Mouse (Mus musculus) fibroblast of lung, adult 2 months (primary cell): ENCODE measurements at regions not wholly inside any gene's neighbourhood (a gene's known extent, or its start where the extent isn't known, plus 50 kb on each side); places are given as distances from the start of the nearest gene placed in this dataset.

Source experiments
- DNase-seq: peaks from one replicate; pipeline ENCODE4 v3.0.0-alpha.2; 2011; ENCODE audit warnings: low read depth

DNA sequence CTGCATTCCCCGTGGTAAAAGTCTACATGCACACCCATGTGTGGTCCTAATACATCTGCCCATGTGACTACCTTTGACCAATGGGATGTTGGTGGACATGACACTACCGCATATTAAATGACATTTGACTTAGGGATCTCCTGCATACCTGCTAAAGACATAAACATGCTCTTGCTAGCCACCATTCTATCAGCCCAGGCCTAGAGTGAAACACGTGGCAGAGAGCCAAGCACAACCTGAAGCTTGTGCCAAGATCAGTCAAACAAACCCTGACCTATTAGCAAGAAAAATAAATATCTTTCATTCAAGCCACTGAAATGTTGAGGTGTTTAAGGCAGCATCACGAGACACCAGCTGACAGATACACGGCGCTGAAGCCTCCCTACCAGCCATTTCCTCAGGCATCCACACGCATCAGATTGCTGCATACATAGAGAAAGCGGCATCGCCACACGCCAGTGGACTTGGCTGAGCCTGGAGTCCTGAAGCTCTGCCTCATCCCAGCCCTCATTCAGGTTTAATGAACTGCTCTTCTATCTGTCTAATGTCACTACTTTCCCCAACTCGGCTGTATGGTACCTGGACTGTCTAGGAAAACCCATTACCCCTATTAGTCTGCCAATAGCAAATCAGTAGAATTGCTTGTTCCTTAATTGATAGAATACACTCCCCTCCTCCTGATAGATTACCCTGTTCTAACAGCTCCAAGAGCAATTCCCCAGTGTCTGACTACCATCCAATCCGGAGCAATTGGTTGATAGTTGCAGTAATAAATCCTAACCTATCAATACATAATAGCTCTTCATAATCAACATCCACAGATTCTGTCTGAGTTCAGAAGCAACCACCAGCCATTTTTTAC is 242.8 kb upstream of the Rsrc1 start:
- DNase-seq: no peak

- no peak for DNase-seq
Observed at GRCm38 (mm10) chr3:66739356-66740014, 241.7 kb upstream of the Rsrc1 start.

GRCm38 (mm10) chr3:66744133-66744913 is 236.9 kb upstream of the Rsrc1 start:
- DNase-seq: no peak

DNA sequence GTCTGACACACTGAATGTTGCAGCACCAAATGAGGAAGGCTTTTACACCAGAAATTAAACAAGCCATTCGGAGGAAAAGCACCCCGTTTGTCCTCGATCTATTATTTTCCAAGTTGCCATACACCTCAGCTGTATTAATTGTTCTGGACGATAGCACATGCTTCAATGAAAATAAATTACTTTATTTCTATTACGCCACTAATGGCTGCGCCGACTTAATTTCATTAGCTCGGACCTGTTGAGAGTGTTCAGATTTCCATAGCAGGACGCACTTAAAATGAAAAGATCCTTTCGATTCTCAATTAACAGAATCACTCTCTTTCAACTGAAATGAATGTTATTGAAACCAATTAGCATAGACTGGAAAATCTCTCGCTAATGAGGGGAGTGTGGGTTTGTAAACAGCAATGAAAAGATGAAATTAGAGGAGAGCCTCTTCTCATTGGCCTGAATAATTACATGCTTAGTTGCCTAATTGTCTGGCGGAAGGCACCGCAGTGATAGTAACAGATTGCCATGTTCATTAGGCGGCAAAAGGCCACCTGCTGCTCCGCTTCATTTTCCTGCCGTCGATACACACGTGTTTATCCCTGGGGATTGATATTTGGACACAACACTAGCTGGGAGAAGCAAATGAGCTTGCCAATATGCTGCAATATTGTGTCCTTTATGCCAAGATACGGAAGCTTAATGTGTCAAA is 234.7 kb upstream of the Rsrc1 start:
- DNase-seq: no peak

DNA sequence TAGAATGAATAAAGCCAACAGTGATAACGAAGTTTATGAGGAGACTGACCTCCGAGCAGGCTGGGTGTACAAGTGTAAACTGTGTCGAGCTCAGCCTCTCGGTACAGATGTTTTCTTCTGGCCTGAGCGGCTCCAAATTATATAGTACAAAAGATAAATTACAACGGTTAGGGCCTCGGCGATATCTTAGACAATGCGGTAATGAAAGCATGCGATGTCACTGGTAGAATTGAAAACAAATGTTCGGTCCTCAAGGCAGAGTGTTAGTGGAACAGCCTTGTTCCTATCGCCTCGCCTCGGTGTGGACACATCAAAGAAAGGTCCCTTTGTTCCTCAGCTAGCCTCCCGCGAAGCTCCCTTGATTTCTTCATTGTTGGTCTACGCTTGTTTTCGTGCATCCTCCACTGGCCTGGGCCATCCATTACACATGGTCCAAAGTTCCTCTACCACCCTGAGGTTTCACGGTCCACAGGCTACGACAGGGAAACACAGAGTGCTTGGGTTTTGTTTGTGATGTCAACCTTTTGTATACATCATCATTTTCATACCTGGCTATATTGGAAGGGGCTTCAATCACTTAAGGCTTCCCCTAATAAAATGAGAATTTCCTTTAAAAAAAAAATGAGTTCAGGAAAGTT is 234.0 kb upstream of the Rsrc1 start:
- no peak for DNase-seq

DNA sequence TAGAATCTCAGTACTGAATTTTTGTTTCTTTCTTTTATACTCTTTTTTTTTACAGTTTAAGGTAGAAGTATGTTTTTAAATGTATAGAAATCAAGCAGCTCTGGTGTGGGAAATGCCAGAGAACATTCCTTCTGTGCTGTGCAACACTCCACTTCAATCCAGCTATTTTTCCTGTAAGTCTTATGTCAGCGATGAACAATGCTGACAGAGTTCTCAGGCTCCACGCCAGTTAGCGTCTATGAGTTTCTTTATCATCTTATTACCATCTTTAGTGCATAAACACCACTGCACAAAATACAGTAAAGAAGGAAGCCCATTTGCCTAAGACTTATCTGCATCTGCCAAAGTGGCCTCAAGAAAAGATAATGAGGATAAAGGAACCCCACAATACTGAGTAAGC is 223.0 kb upstream of the Rsrc1 start:
- no peak for DNase-seq

DNA sequence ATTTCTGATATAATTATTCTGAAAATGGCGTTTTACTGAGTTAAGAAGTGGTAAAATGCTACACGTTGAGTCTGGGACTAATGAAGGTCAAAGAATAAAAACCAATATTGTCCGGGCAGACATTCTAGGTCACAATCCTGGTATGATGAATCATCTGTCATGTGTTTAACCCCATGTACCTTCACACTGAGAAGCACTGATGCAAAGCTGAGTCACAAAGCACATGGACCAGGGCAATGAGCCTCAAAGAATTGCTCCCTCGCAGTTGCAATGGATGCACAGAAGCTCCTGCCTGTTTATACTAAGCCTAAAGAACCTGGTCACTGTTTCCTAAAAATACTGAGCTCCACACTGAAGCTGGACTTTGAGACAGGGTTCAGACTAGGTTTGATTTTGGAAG is 221.3 kb upstream of the Rsrc1 start:
- DNase-seq: no peak

- DNase-seq: no peak
Observed at GRCm38 (mm10) chr3:66762446-66762845, 218.7 kb upstream of the Rsrc1 start.

DNA sequence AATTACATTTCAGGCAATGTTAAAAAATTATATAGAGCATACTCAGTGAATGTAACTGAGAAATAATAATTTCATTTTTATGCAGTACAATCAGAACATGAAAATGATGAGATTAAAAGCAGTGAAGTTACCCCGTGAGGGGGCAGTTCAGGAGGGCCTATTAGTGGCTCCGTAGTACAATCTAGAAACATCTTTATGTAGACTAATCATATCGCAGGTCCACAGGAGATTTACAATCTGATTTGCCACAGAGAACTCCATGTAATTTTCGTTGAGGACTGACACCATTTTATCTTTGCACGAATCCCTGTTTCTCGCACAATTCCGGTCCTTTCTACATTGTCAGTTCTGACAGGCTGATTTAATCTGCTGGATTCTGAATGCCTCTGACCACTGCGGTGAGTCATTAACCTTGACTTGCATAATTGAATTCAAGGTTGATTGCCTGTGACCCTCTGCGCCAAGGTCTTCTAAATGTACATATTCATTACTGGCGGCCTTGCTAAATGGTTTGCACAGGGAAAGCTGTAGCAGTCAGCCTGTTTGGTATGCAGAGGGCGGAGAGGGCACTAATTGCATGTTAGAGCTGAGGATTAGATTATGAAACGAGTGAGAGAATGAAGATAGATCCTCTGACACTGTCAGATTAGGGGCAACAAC is 183.7 kb upstream of the Rsrc1 start:
- no peak for DNase-seq

DNA sequence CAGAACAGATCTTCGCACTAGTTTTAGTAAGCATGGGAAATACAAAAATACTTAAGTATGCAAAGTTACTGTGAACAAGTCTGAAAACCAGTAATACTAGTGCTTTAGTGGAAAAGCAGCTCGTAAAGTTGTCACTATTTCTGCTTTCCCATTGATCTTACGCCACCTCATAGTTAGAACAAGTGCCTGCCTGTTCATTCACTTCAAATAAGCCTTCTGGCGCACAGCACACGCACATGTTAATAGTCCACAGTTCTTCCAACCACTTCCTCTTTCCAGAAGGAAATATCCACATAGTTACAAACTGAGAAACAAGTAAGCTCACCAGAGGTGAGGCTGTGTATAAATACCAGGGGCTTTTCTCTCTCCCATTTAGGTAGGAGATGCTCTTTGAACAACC is 182.9 kb upstream of the Rsrc1 start:
- no peak for DNase-seq

- DNase-seq: no peak
Observed at GRCm38 (mm10) chr3:66802538-66802937, 178.7 kb upstream of the Rsrc1 start.

DNA sequence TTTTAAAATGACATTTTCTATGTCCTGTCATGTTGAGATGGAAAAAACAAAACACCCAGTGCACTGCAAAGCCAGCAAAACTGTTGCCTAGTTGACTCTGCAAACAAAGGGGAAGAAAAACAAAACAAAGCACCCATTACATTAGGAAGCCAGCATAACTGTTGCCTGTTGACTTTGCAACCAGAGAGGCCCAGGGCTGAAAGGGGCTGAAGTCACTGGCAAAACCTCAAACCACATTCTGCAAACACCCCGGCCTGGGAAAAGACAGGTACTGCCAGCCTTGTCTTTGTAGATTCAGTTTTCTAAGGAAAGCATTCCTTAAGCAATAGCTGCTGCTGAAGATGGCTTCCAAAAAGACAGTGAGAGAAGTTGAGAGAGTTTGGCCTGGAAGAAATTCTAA is 175.0 kb upstream of the Rsrc1 start:
- DNase-seq: no peak

GRCm38 (mm10) chr3:66812686-66813445 is 168.3 kb upstream of the Rsrc1 start:
- DNase-seq: no peak

DNA sequence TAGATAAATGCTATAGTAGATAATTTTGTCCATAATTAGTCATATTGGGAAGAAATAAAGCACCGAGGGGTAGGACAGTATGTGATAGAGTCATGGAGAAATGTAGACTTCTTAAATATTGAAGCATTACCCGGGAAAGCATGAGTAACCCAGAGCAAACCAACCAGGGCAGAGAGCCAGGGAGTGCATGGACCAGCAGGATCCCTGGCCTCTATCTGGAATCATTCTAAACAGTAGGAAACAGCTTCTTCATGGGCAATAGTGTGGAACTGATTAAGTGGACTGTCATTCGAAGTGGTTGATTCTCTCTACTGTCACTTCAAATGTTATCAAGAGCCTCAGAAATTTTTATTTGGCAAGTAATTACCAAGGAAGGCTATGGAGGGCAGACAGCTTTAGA is 155.4 kb upstream of the Rsrc1 start:
- no peak for DNase-seq
